Mouse (Mus musculus) hindbrain, embryonic 15.5 days (tissue): ENCODE data around the gene Frmd4b. TPM values are rescaled to one million over a fixed set of nuclear protein-coding genes. Genes with fewer than 3 reads are reported as not detected.
"Not testable (repeated sequence)": the region's sequence is repeated elsewhere in the genome, so short reads cannot be mapped to it uniquely, and the experiment has no call there.

Experiments
- ATAC-seq: fragments of 200-750 bp; cut with Nextera tagmentation; 2 replicates; pipeline ENCODE4 v1.8.0; 2017; ENCODE audit warnings: low read depth, moderate number of reproducible peaks, moderate TSS enrichment; ENCODE audit not compliant: low FRiP score
- H3K27ac ChIP-seq: fragments of 300-500 bp; sonication (generic); replicated peaks from 2 replicates; pipeline ENCODE4 v1.5.1; 2015; ENCODE audit warnings: mild to moderate bottlenecking, inconsistent platforms
- H3K27me3 ChIP-seq: fragments of 300-500 bp; sonication (generic); 2 replicates; pipeline ENCODE4 v1.6.1; 2015; ENCODE audit warnings: control low read depth, inconsistent platforms
- H3K36me3 ChIP-seq: fragments of 300-500 bp; sonication (generic); 2 replicates; pipeline ENCODE4 v1.6.1; 2015; ENCODE audit warnings: control low read depth, inconsistent platforms
- H3K4me1 ChIP-seq: fragments of 300-500 bp; sonication (generic); replicated peaks from 2 replicates; pipeline ENCODE4 v1.6.1; 2015; ENCODE audit warnings: control low read depth, inconsistent platforms
- H3K4me2 ChIP-seq: fragments of 300-500 bp; sonication (generic); 2 replicates; pipeline ENCODE4 v1.6.1; 2015; ENCODE audit warnings: moderate library complexity, mild to moderate bottlenecking, inconsistent platforms
- H3K4me3 ChIP-seq: fragments of 300-500 bp; sonication (generic); 2 replicates; pipeline ENCODE4 v1.5.1; 2015; ENCODE audit warnings: mild to moderate bottlenecking, inconsistent platforms
- H3K9ac ChIP-seq: fragments of 300-500 bp; sonication (generic); 2 replicates; pipeline ENCODE4 v1.6.1; 2015; ENCODE audit warnings: inconsistent platforms
- H3K9me3 ChIP-seq: fragments of 300-500 bp; sonication (generic); 2 replicates; pipeline ENCODE4 v1.6.1; 2016; ENCODE audit warnings: control low read depth, inconsistent platforms
- WGBS: fragments of 180-500 bp; shearing (Covaris S2); methylation state at CpG from one replicate; pipeline ENCODE4 v1.1.7; 2015; 5-methylcytosine and 5-hydroxymethylcytosine counted together
- polyA plus RNA-seq: library from polyadenylated mRNA; unstranded; fragments of >200 nt; fragmentation: Nextera tagmentation; extraction: Ambion mirVana; gene quantifications from 2 replicates; pipeline ENCODE4 v1.2.1, GENCODE M21; 2015

Gene Frmd4b
- polyA plus RNA-seq, 1 experiment from 2014 or later, result 22.7 TPM

DNA sequence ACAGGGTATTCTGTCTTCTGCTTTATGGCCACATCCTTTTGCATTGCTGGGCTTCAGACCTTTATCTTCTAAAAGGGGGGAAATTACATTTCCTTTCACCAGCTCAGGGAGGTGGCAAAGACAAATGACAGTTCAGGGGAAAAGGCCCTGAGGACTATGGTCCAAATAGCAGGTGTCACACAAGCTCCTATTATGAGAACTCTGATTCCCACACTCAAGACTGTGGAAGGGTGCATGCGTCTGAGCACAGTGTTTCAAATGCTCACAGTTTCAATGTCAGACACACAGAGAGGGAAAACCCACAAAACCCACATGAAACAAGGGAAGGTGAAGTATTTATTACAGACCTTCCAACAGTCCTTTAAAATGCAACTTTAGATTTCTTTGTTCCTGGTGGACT, 246.9 kb downstream of the Frmd4b start:
- H3K4me1 ChIP-seq, result no peaks in the 10 kb centered on the region
- WGBS, result 48% methylated on average over 1 of the region's 1 CpGs
- H3K9ac ChIP-seq, result no peak overlapping the region
- H3K4me2 ChIP-seq, result no peak overlapping the region
- H3K36me3 ChIP-seq, result no peaks in the 10 kb centered on the region
- no peak for ATAC-seq
- H3K9me3 ChIP-seq, result no peaks in the 10 kb centered on the region
- H3K4me3 ChIP-seq, result no peak overlapping the region
- no peak overlapping the region for H3K27ac ChIP-seq
- no peaks in the 10 kb centered on the region for H3K27me3 ChIP-seq

DNA sequence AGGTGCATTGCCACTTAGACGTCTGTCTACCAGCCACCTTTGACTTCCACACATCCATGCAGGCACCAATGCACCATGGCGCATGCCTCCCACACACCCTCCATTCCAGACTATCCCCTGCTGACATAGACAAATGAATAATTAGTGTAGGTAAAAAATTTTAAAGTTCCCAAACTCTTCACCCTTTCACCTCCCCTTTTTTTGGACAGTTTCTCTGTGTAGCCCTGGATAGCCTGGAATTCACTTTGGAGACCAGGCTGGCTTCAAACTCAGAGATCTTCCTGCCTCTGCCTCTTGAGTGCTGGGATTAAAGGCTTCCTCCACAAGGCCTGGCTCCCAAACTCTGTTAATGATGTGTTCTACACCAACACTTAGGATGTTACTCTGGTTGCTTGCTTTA, 253.5 kb downstream of the Frmd4b start:
- H3K27me3 ChIP-seq, result no peaks in the 10 kb centered on the region
- no peak overlapping the region for H3K27ac ChIP-seq
- H3K4me1 ChIP-seq, result no peaks in the 10 kb centered on the region
- H3K9me3 ChIP-seq, result no peaks in the 10 kb centered on the region
- no peak for ATAC-seq
- 85% methylated on average over 2 of the region's 2 CpGs for WGBS
- H3K4me3 ChIP-seq, result no peak overlapping the region
- 0 out of 2 replicates have a peak, but pooled peaks cover 3% of the 10 kb centered on the region for H3K36me3 ChIP-seq
- H3K9ac ChIP-seq, result no peak overlapping the region
- H3K4me2 ChIP-seq, result no peak overlapping the region

DNA sequence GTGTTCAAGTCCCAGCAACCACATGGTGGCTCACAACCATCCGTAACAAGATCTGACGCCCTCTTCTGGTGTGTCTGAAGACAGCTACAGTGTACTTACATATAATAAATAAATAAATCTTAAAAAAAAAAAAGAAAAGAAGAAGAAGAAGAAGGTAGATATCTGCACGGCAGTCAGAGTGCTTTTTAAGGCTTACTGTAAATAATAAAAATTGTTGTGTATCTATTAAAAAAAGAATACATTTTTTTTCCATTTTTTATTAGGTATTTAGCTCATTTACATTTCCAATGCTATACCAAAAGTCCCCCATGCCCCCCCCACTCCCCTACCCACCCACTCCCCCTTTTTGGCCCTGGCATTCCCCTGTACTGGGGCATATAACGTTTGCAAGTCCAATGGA, 259.7 kb downstream of the Frmd4b start:
- not testable (repeated sequence) for H3K4me2 ChIP-seq, H3K27me3 ChIP-seq, H3K4me3 ChIP-seq, H3K9ac ChIP-seq, H3K36me3 ChIP-seq, H3K9me3 ChIP-seq, ATAC-seq, H3K27ac ChIP-seq
- 90% methylated on average over 4 of the region's 4 CpGs for WGBS
- H3K4me1 ChIP-seq, result peaks cover 12% of the 10 kb centered on the region

DNA sequence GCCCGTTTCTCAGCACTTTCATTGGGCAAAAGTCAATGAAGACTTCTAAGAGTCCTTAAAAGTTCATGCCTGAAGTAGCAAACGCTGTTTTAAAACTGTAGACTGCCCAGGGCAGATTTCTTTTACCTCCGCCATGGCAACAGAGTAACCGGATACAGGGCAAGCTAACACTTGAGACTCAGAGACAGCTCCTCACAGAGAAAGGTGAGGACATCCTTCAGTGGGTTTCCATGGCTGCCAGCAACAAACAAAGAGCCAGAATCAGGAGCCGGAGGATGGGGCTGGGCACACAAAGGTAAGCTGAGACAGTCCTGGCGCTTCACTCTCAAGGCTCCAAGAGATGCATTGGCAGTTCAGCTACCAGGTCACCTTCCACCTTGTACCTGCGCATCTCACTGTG, 260.7 kb downstream of the Frmd4b start:
- Histone ChIP-seq H3K36me3 (0 out of 2 replicates have a peak, but pooled peaks cover 3% of the 10 kb centered on the region), H3K4me3 (no peak overlapping the region), H3K9ac (no peak overlapping the region), H3K4me2 (no peak overlapping the region), H3K9me3 (no peaks in the 10 kb centered on the region), H3K27ac (no peak overlapping the region), H3K27me3 (no peaks in the 10 kb centered on the region), H3K4me1 (peaks cover 17% of the 10 kb centered on the region)
- no peak for ATAC-seq
- WGBS, result 63% methylated on average over 7 of the region's 7 CpGs

- Histone ChIP-seq H3K4me1 (peaks cover 17% of the 10 kb centered on the region), H3K4me3 (no peak overlapping the region), H3K4me2 (no peak overlapping the region), H3K36me3 (0 out of 2 replicates have a peak, but pooled peaks cover 3% of the 10 kb centered on the region), H3K9ac (no peak overlapping the region), H3K27ac (no peak overlapping the region), H3K9me3 (no peaks in the 10 kb centered on the region), H3K27me3 (no peaks in the 10 kb centered on the region)
- ATAC-seq, result no peak
- WGBS, result 15% methylated on average over 8 of the region's 8 CpGs
Measured at GRCm38 (mm10) chr6:97355141-97355540, 262.2 kb downstream of the Frmd4b start.

- Histone ChIP-seq H3K27me3 (no peaks in the 10 kb centered on the region), H3K4me1 (peaks cover 17% of the 10 kb centered on the region), H3K4me2 (no peak overlapping the region; the same call in 1 of the 2 replicates), H3K36me3 (no peaks in the 10 kb centered on the region), H3K9me3 (no peaks in the 10 kb centered on the region), H3K27ac (no peak overlapping the region), H3K9ac (no peak overlapping the region), H3K4me3 (no peak overlapping the region)
- 23% methylated on average over 5 of the region's 5 CpGs for WGBS
- no peak for ATAC-seq
Measured at GRCm38 (mm10) chr6:97353933-97354332, 263.4 kb downstream of the Frmd4b start.

DNA sequence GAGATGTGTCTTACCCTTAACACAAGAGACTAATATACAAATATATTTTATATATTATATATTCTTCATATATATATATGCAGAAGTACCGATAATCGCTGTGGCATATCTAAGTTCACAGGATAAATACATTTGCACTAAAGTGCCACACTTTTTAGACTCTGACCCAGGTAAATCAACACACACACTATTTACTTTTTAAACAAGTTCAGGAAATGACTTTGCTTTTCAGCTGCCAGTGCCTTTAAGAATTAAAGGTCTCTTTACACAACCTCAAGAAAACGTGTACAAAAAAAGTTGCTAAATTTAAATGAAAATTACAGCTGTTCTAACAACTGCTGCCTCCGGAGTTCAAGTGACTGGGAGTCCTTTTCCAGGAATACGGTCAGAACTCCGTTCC, 264.0 kb downstream of the Frmd4b start:
- H3K4me1 ChIP-seq, result peaks cover 17% of the 10 kb centered on the region
- 49% methylated on average over 6 of the region's 6 CpGs for WGBS
- ATAC-seq, result no peak

DNA sequence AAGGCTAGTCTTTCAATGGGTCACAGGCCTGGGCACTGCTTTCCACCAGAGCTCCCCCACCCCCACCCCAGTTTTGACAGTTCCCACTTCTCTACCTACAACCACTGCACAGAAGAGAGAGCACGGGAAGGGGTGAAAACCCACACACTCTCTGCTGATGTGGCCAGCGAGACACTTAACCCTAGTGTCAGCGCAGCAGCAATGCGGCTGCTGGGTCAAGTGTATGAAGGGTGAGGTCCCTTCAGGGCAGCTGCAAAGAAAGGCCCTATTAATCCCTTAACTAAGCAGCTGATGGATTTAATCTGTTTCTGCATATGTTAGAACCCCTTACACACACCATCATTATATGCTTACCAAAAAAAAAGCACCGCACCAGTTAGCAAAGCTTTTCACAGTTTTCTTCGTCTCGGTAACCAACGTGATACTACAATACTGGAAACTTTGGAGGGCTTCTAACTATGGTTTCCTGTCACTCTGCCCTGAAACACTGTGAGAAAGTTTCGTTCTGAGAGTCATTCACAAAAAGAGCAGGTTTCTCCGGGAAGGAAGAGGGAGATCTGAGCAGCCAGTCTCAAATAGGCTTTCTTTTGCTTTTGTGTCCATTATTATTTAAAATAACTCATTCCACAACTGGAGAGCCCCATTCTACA, 264.7 kb downstream of the Frmd4b start:
- Histone ChIP-seq H3K9me3 (no peaks in the 10 kb centered on the region), H3K4me3 (no peak overlapping the region), H3K4me1 (peaks cover 17% of the 10 kb centered on the region), H3K4me2 (no peak overlapping the region), H3K9ac (no peak overlapping the region), H3K36me3 (no peaks in the 10 kb centered on the region), H3K27me3 (no peaks in the 10 kb centered on the region), H3K27ac (no peak overlapping the region)
- no peak for ATAC-seq
- WGBS, result 31% methylated on average over 10 of the region's 10 CpGs

More for the DNA sequence above, 264.0 kb downstream of the Frmd4b start:
- no peaks in the 10 kb centered on the region for H3K36me3 ChIP-seq
- H3K4me2 ChIP-seq, result no peak overlapping the region
- H3K27me3 ChIP-seq, result no peaks in the 10 kb centered on the region
- no peak overlapping the region for H3K27ac ChIP-seq
- no peak overlapping the region for H3K4me3 ChIP-seq
- H3K9me3 ChIP-seq, result no peaks in the 10 kb centered on the region
- H3K9ac ChIP-seq, result no peak overlapping the region

DNA sequence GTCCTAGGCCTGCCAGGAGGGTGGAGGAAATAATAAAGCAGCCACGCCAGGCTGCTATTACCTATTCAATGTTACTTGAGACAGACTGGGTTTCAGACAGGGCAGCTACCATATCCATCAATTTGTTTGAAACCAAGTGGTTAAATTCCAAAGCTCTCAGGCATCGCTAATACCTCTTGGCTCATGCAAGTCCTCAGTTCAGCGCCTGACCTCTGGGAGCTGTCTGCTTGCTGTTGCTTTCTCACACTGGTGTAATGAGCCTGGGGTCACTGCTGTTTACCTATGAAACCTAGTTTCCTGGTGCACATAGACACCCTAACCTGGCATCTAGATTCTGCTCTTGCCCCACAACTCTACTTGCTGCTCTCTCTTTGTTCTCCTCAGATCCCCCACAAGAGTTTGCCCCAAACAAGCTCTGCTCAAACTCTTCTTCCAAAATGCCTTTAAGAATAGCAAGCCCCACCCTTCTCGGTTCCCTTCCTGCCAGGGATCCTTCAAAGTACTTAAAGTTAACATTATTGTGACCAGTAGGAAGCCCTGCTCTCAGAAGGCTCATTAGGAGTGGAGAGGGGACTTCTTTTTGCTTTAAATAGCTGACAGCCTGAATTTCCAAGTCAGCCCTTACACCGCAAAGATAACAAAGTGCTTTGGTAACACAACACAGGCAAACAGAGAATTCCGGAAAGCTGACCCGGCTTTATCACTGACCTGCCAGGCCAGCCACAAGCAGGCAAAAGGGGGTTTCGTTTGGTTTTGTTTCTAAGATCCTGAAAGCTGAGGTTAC, 267.8 kb downstream of the Frmd4b start:
- ATAC-seq, result no peak
- Histone ChIP-seq H3K36me3 (no peaks in the 10 kb centered on the region), H3K9me3 (no peaks in the 10 kb centered on the region), H3K27me3 (no peaks in the 10 kb centered on the region), H3K4me2 (no peak overlapping the region), H3K4me1 (peaks cover 10% of the 10 kb centered on the region), H3K27ac (no peak overlapping the region), H3K9ac (no peak overlapping the region), H3K4me3 (no peak overlapping the region)
- 37% methylated on average over 8 of the region's 8 CpGs for WGBS

GRCm38 (mm10) chr6:97346932-97347331, 270.4 kb downstream of the Frmd4b start:
- no peak overlapping the region for H3K27ac ChIP-seq
- no peak overlapping the region for H3K4me2 ChIP-seq
- no peak overlapping the region for H3K9ac ChIP-seq
- no peaks in the 10 kb centered on the region for H3K36me3 ChIP-seq
- no peaks in the 10 kb centered on the region for H3K9me3 ChIP-seq
- H3K27me3 ChIP-seq, result no peaks in the 10 kb centered on the region
- no peaks in the 10 kb centered on the region for H3K4me1 ChIP-seq
- ATAC-seq, result no peak
- WGBS, result 93% methylated on average over 1 of the region's 1 CpGs
- H3K4me3 ChIP-seq, result no peak overlapping the region

DNA sequence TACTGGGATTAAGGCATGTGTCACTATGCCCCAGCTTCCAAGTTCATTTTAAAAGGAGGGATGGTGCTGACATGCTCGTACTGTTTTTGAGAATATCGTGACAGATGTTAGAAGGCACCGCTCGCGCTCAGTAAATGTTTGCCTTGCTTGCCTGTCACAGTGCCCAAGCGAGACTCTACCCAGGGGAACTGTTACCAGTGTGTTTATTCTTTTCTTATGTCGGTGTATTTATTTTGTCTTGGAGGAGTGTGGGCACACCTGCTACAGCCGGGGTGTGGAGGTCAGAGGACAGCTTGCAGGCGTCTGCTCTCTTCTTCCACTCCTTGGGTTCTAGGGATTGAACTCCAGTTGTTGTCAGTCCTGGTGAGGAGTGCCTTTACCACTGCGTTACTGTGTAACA, 270.8 kb downstream of the Frmd4b start:
- no peaks in the 10 kb centered on the region for H3K9me3 ChIP-seq
- 67% methylated on average over 10 of the region's 10 CpGs for WGBS

DNA sequence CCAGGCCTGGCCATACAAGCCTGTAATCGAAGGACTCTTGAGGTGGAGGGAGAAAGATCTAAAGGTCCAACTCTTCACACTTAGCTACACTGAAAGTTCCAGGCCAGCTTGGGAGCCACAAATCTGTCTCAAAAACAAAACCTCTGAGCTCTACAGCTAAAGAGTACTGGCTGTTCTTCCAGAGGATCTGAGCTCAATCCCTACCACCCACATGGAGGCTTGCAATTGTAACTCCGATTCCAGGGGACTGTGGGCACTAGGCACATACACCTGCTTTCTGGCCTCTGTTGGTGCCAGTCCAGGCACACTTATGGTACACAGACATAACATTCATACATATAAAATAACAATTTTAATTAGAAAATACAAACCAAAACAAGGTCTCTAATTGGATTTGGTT, 271.4 kb downstream of the Frmd4b start:
- H3K36me3 ChIP-seq, result no peaks in the 10 kb centered on the region
- no peaks in the 10 kb centered on the region for H3K27me3 ChIP-seq
- H3K4me2 ChIP-seq, result no peak overlapping the region
- H3K9me3 ChIP-seq, result no peaks in the 10 kb centered on the region
- H3K27ac ChIP-seq, result no peak overlapping the region
- no peaks in the 10 kb centered on the region for H3K4me1 ChIP-seq
- H3K4me3 ChIP-seq, result no peak overlapping the region
- ATAC-seq, result no peak
- 95% methylated on average over 2 of the region's 2 CpGs for WGBS
- H3K9ac ChIP-seq, result no peak overlapping the region

More for the DNA sequence above, 270.8 kb downstream of the Frmd4b start:
- Histone ChIP-seq H3K4me1 (no peaks in the 10 kb centered on the region), H3K4me3 (no peak overlapping the region), H3K9ac (no peak overlapping the region), H3K27ac (no peak overlapping the region), H3K27me3 (no peaks in the 10 kb centered on the region), H3K4me2 (no peak overlapping the region), H3K36me3 (no peaks in the 10 kb centered on the region)
- ATAC-seq, result no peak
